Mouse (Mus musculus): Measurements from ENCODE around the gene Lrrc46. TPM values are rescaled to one million over a fixed set of nuclear protein-coding genes. Genes with fewer than 3 reads are reported as not detected.

Gene Lrrc46
- total RNA-seq, 2 experiments from 2014 or later: 0.74 to 0.94 TPM

- DNase-seq (ENCODE audit: low spot score in 2 of 2): no peak
These were observed 23.3 kb downstream of the Lrrc46 start for GRCm38 (mm10) chr11:97017696-97018582.

- no peak for DNase-seq (ENCODE audit: low spot score in 2 of 2)
These were observed 28.0 kb downstream of the Lrrc46 start, which contains the start of gene Sp6 for GRCm38 (mm10) chr11:97013121-97013670. TSS of gene Sp6 (plus strand) at chr11:97013394.

GRCm38 (mm10) chr11:97009198-97009790 lies 31.9 kb downstream of the Lrrc46 start:
- DNase-seq (ENCODE audit: low spot score in 2 of 2): no peak

- DNase-seq (ENCODE audit: low spot score in 2 of 2): no peak
These were observed 34.0 kb downstream of the Lrrc46 start for GRCm38 (mm10) chr11:97007093-97007794.

GRCm38 (mm10) chr11:97003170-97003569 lies 38.0 kb downstream of the Lrrc46 start:
- DNase-seq (ENCODE audit: low spot score in 2 of 2): no peak

GRCm38 (mm10) chr11:96997380-96997956 lies 43.7 kb downstream of the Lrrc46 start:
- DNase-seq (ENCODE audit: low spot score in 2 of 2): no peak

- no peak for DNase-seq (ENCODE audit: low spot score in 2 of 2)
These were observed 44.3 kb downstream of the Lrrc46 start for GRCm38 (mm10) chr11:96996773-96997379.

- DNase-seq (ENCODE audit: low spot score in 2 of 2): no peak
These were observed 45.1 kb downstream of the Lrrc46 start for GRCm38 (mm10) chr11:96995836-96996772.

GRCm38 (mm10) chr11:96995031-96995430 lies 46.2 kb downstream of the Lrrc46 start:
- DNase-seq (ENCODE audit: low spot score in 2 of 2): no peak

- DNase-seq (ENCODE audit: low spot score in 2 of 2): no peak
These were observed 48.4 kb downstream of the Lrrc46 start for GRCm38 (mm10) chr11:96992722-96993311.

- DNase-seq (ENCODE audit: low spot score in 2 of 2): no peak
These were observed 49.7 kb downstream of the Lrrc46 start for GRCm38 (mm10) chr11:96991501-96991900.

GRCm38 (mm10) chr11:96987873-96988655 lies 53.1 kb downstream of the Lrrc46 start:
- no peak for DNase-seq (ENCODE audit: low spot score in 2 of 2)

- DNase-seq (ENCODE audit: low spot score in 2 of 2): no peak
These were observed 54.7 kb downstream of the Lrrc46 start for GRCm38 (mm10) chr11:96986463-96986862.

GRCm38 (mm10) chr11:96984903-96985302 lies 56.3 kb downstream of the Lrrc46 start:
- no peak for DNase-seq (ENCODE audit: low spot score in 2 of 2)
